Mouse (Mus musculus) embryonic facial prominence, embryonic 11.5 days (tissue): Measurements from ENCODE around the gene Izumo1. TPM values are rescaled to one million over a fixed set of nuclear protein-coding genes. Genes with fewer than 3 reads are reported as not detected.

ENCODE experiments used
- ATAC-seq: fragments of 200-750 bp; cut with Nextera tagmentation; replicated peaks from 2 replicates; pipeline ENCODE4 v1.8.0; 2017; ENCODE audit warnings: low read depth; ENCODE audit not compliant: insufficient number of reproducible peaks, low FRiP score, low TSS enrichment
- DNase-seq: peaks from one replicate; pipeline ENCODE4 v3.0.0-alpha.2; 2015; ENCODE audit warnings: low spot score
- H3K27ac ChIP-seq: fragments of 300-500 bp; sonication (generic); replicated peaks from 2 replicates; pipeline ENCODE4 v1.5.1; 2014; ENCODE audit warnings: mild to moderate bottlenecking, low read depth, low read length, control low read depth
- H3K27me3 ChIP-seq: fragments of 300-500 bp; sonication (generic); 2 replicates; pipeline ENCODE4 v1.6.1; 2014; ENCODE audit warnings: mild to moderate bottlenecking, low read length, moderate library complexity, mixed read lengths; ENCODE audit not compliant: control insufficient read depth, insufficient read depth
- H3K36me3 ChIP-seq: fragments of 300-500 bp; sonication (generic); replicated peaks from 2 replicates; pipeline ENCODE4 v1.6.1; 2014; ENCODE audit warnings: low read depth, mild to moderate bottlenecking, low read length, moderate library complexity, mixed read lengths; ENCODE audit not compliant: control insufficient read depth, insufficient read depth
- H3K4me1 ChIP-seq: fragments of 300-500 bp; sonication (generic); 2 replicates; pipeline ENCODE4 v1.6.1; 2014; ENCODE audit warnings: low read length, mixed read lengths; ENCODE audit not compliant: control insufficient read depth, insufficient read depth
- H3K4me2 ChIP-seq: fragments of 300-500 bp; sonication (generic); 2 replicates; pipeline ENCODE4 v1.6.1; 2014; ENCODE audit warnings: low read depth, mild to moderate bottlenecking, control low read depth, low read length, moderate library complexity
- H3K4me3 ChIP-seq: fragments of 300-500 bp; sonication (generic); 2 replicates; pipeline ENCODE4 v1.5.1; 2014; ENCODE audit warnings: low read depth, low read length, control low read depth
- H3K9ac ChIP-seq: fragments of 300-500 bp; sonication (generic); replicated peaks from 2 replicates; pipeline ENCODE4 v1.6.1; 2014; ENCODE audit warnings: mild to moderate bottlenecking, control low read depth, low read length
- H3K9me3 ChIP-seq: fragments of 300-500 bp; sonication (generic); replicated peaks from 2 replicates; pipeline ENCODE4 v1.6.1; 2016; ENCODE audit warnings: mild to moderate bottlenecking, low read length, inconsistent platforms, mixed read lengths; ENCODE audit not compliant: control insufficient read depth
- WGBS: fragments of 180-500 bp; shearing (Covaris S2); extraction: QIAGEN DNeasy Blood & Tissue Kit; methylation state at CpG from one replicate; pipeline ENCODE4 v1.1.7; 2014; 5-methylcytosine and 5-hydroxymethylcytosine counted together
- polyA plus RNA-seq: library from polyadenylated mRNA; unstranded; fragments of >200 nt; fragmentation: Nextera tagmentation; extraction: Ambion mirVana; gene quantifications from 2 replicates; pipeline ENCODE4 v1.2.1, GENCODE M21; 2014

Izumo1 gene
- polyA plus RNA-seq, 1 experiment from 2014 or later = 0.11 TPM

DNA sequence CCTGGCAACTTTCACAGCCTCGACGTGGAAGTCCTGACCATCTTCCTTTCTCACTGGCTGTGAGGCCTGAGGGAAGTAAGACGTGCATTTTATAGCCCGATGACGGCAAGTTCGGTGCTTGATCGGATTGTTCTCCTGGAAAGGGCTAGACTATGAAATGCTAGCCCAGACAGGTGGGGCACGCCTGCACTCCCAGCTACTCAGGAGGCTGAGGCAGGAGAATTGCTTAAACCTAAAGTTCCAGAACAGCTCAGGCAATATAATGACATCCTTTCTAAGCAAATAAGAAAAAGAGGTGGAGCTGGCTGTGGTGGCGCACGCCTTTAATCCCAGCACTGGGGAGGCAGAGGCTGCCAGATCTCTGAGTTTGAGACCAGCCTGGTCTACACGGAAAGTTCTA, 1.9 kb downstream of the Izumo1 start:
- DNase-seq (no peak), ATAC-seq (no peak)
- no peak overlapping the region for H3K27ac ChIP-seq
- no peak overlapping the region for H3K4me3 ChIP-seq
- 90% methylated on average over 11 of the region's 11 CpGs for WGBS
- peaks cover 15% of the 10 kb centered on the region for H3K27me3 ChIP-seq
- H3K36me3 ChIP-seq = no peaks in the 10 kb centered on the region
- no peak overlapping the region for H3K4me2 ChIP-seq
- no peaks in the 10 kb centered on the region for H3K4me1 ChIP-seq
- no peak overlapping the region for H3K9ac ChIP-seq
- H3K9me3 ChIP-seq = no peaks in the 10 kb centered on the region

GRCm38 (mm10) chr7:45624718-45625117, 3.1 kb downstream of the Izumo1 start:
- 73% methylated on average over 3 of the region's 3 CpGs for WGBS
- no peaks in the 10 kb centered on the region for H3K4me1 ChIP-seq
- DNase-seq (no peak), ATAC-seq (no peak)
- H3K4me2 ChIP-seq = no peak overlapping the region
- peaks cover 14% of the 10 kb centered on the region for H3K27me3 ChIP-seq
- H3K36me3 ChIP-seq = no peaks in the 10 kb centered on the region
- H3K4me3 ChIP-seq = no peak overlapping the region
- H3K27ac ChIP-seq = no peak overlapping the region
- H3K9ac ChIP-seq = no peak overlapping the region
- H3K9me3 ChIP-seq = no peaks in the 10 kb centered on the region

DNA sequence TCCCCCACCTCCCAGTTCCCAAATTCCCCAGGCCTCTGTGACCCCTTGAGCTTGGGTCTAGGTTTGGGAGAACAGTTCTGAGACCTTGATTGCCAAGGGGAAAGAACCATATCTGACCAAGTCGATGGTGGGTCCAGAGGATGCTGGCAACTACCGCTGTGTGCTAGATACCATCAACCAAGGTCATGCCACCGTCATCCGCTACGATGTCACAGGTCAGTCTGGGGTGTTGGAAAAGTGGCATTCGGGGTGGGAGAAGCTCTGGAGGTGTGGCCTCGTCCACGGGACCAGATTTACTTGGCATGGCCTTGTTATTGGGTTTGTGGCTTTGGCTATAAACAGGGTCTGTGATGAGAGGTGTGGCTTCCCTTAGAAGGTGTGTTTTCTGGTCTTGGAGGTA, 3.9 kb downstream of the Izumo1 start:
- ATAC-seq (no peak), DNase-seq (no peak)
- no peaks in the 10 kb centered on the region for H3K4me1 ChIP-seq
- no peak overlapping the region for H3K9ac ChIP-seq
- H3K4me2 ChIP-seq = no peak overlapping the region
- no peak overlapping the region for H3K27ac ChIP-seq
- H3K27me3 ChIP-seq = peaks cover 14% of the 10 kb centered on the region
- 93% methylated on average over 8 of the region's 8 CpGs for WGBS
- H3K9me3 ChIP-seq = no peaks in the 10 kb centered on the region
- H3K4me3 ChIP-seq = no peak overlapping the region
- no peaks in the 10 kb centered on the region for H3K36me3 ChIP-seq

- DNase-seq (no peak), ATAC-seq (no peak)
- Histone ChIP-seq H3K9me3 (no peaks in the 10 kb centered on the region), H3K4me1 (no peaks in the 10 kb centered on the region), H3K4me2 (no peak overlapping the region), H3K36me3 (no peaks in the 10 kb centered on the region), H3K4me3 (no peak overlapping the region), H3K27me3 (peaks cover 14% of the 10 kb centered on the region), H3K27ac (no peak overlapping the region), H3K9ac (no peak overlapping the region)
- WGBS = 87% methylated on average over 7 of the region's 7 CpGs
These were observed 5.0 kb downstream of the Izumo1 start for GRCm38 (mm10) chr7:45626571-45627076.

GRCm38 (mm10) chr7:45627261-45627660, 5.7 kb downstream of the Izumo1 start, which contains the start of gene Rasip1:
TSS of gene Rasip1 (plus strand) at chr7:45627488.
- no peak for DNase-seq
- Histone ChIP-seq H3K9ac (peak within 1 kb of the TSS; percentile 78), H3K36me3 (no peaks in the 10 kb centered on the region), H3K4me3 (peak within 1 kb of the TSS; percentile 54), H3K27me3 (peaks cover 16% of the 10 kb centered on the region), H3K4me2 (peak within 1 kb of the TSS; percentile 97), H3K27ac (0 out of 2 replicates have a peak within 1 kb of the TSS, but pooled peaks have one; percentile 41), H3K9me3 (no peaks in the 10 kb centered on the region), H3K4me1 (no peaks in the 10 kb centered on the region)
- WGBS = 83% methylated on average over 9 of the region's 9 CpGs
- ATAC-seq = no peak

GRCm38 (mm10) chr7:45628364-45629294, 7.0 kb downstream of the Izumo1 start:
- Histone ChIP-seq H3K27me3 (peaks cover 19% of the 10 kb centered on the region), H3K4me1 (no peaks in the 10 kb centered on the region; the same call in 1 of the 2 replicates), H3K9ac (peak overlapping the region; percentile 78), H3K4me2 (peak overlapping the region; percentile 97), H3K27ac (0 out of 2 replicates have a peak overlapping the region, but pooled peaks have one; percentile 41), H3K36me3 (no peaks in the 10 kb centered on the region), H3K4me3 (peak overlapping the region; percentile 54), H3K9me3 (no peaks in the 10 kb centered on the region)
- ATAC-seq (peak; percentile 62; the same call in 1 of the 2 replicates), DNase-seq (peak; percentile 93)
- 2% methylated on average over 87 of the region's 105 CpGs for WGBS

GRCm38 (mm10) chr7:45630064-45630907, 8.7 kb downstream of the Izumo1 start:
- no peak overlapping the region for H3K4me2 ChIP-seq
- H3K4me1 ChIP-seq = no peaks in the 10 kb centered on the region; the same call in 1 of the 2 replicates
- no peak for ATAC-seq
- H3K4me3 ChIP-seq = no peak overlapping the region
- H3K9me3 ChIP-seq = no peaks in the 10 kb centered on the region
- no peaks in the 10 kb centered on the region for H3K36me3 ChIP-seq
- 74% methylated on average over 23 of the region's 23 CpGs for WGBS
- peaks cover 19% of the 10 kb centered on the region for H3K27me3 ChIP-seq
- no peak for DNase-seq
- H3K9ac ChIP-seq = no peak overlapping the region
- H3K27ac ChIP-seq = no peak overlapping the region
